Mouse (Mus musculus): Measurements from ENCODE around the gene Anxa4. TPM values are rescaled to one million over a fixed set of nuclear protein-coding genes. Genes with fewer than 3 reads are reported as not detected.

Anxa4 gene
- total and polyA plus RNA-seq, 2 experiments from 2014 or later = 23.7 to 26.1 TPM

- Histone ChIP-seq H3K4me2 (ENCODE audit: low read depth, low read length) (no peak overlapping the region), H3K9ac (replicated peaks; ENCODE audit: low read depth, low read length) (no peak overlapping the region), H3K9me3 (replicated peaks; ENCODE audit: control insufficient read depth, low read length) (no peaks in the 10 kb centered on the region), H3K4me1 (ENCODE audit: control insufficient read depth, insufficient read depth) (no peaks in the 10 kb centered on the region), H3K27me3 (ENCODE audit: control insufficient read depth, insufficient read depth, low read length) (no peaks in the 10 kb centered on the region), H3K4me3 (ENCODE audit: low read depth, low read length) (no peak overlapping the region), H3K27ac (ENCODE audit: low read depth) (no peak overlapping the region), H3K36me3 (replicated peaks; ENCODE audit: control insufficient read depth, insufficient read depth, low read length) (peaks cover 25% of the 10 kb centered on the region)
- DNase-seq (ENCODE audit: low spot score) (no peak), ATAC-seq (ENCODE audit: insufficient read depth, low read depth) (no peak)
- WGBS = 64% methylated on average over 1 of the region's 1 CpGs
- no peak for TF ChIP-seq CTCF (IDR thresholded peaks at IDR 0.05; ENCODE audit: low read depth)
- TF ChIP-seq EP300 (IDR thresholded peaks at IDR 0.05; ENCODE audit: low read depth) = no peak
Measured at GRCm38 (mm10) chr6:86686971-86687370, 106.4 kb downstream of the Anxa4 start.

Other genes starting within 250 kb of the Anxa4 start
- 0.38 and 3.1 TPM in 2 replicates for gene Asprv1, start 165.4 kb downstream of the Anxa4 start, total RNA-seq (2014; rRNA removed; ENCODE audit: low replicate concordance)
- 0.32 and 0.36 TPM in 2 replicates for gene Asprv1, start 165.4 kb downstream of the Anxa4 start, polyA plus RNA-seq (2015; fragmentation: Nextera tagmentation; extraction: Ambion mirVana)
- 5.0 and 7.7 TPM in 2 replicates for gene Mxd1, start 124.4 kb downstream of the Anxa4 start, total RNA-seq (2014; rRNA removed; ENCODE audit: low replicate concordance)
- 3.6 and 4.9 TPM in 2 replicates for gene Mxd1, start 124.4 kb downstream of the Anxa4 start, polyA plus RNA-seq (2015; fragmentation: Nextera tagmentation; extraction: Ambion mirVana)
- gene Snrnp27, start 109.1 kb downstream of the Anxa4 start, total RNA-seq (2014; rRNA removed; ENCODE audit: low replicate concordance) = 10.3 and 16.8 TPM in 2 replicates
- 86.6 and 92.1 TPM in 2 replicates for gene Snrnp27, start 109.1 kb downstream of the Anxa4 start, polyA plus RNA-seq (2015; fragmentation: Nextera tagmentation; extraction: Ambion mirVana)
- gene Gmcl1, start 60.2 kb downstream of the Anxa4 start, total RNA-seq (2014; rRNA removed; ENCODE audit: low replicate concordance) = 5.1 and 12.1 TPM in 2 replicates
- 7.0 and 8.0 TPM in 2 replicates for gene Gmcl1, start 60.2 kb downstream of the Anxa4 start, polyA plus RNA-seq (2015; fragmentation: Nextera tagmentation; extraction: Ambion mirVana)
- 24.9 and 46.7 TPM in 2 replicates for gene Aak1, start 55.9 kb upstream of the Anxa4 start, total RNA-seq (2014; rRNA removed; ENCODE audit: low replicate concordance)
- 9.2 and 10.0 TPM in 2 replicates for gene Aak1, start 55.9 kb upstream of the Anxa4 start, polyA plus RNA-seq (2015; fragmentation: Nextera tagmentation; extraction: Ambion mirVana)
- 195 and 349 TPM in 2 replicates for gene Nfu1, start 215.7 kb upstream of the Anxa4 start, total RNA-seq (2014; rRNA removed; ENCODE audit: low replicate concordance)
- gene Nfu1, start 215.7 kb upstream of the Anxa4 start, polyA plus RNA-seq (2015; fragmentation: Nextera tagmentation; extraction: Ambion mirVana) = 147 and 157 TPM in 2 replicates
- gene Gfpt1, start 249.3 kb upstream of the Anxa4 start, total RNA-seq (2014; rRNA removed; ENCODE audit: low replicate concordance) = 10.0 and 23.3 TPM in 2 replicates
- gene Gfpt1, start 249.3 kb upstream of the Anxa4 start, polyA plus RNA-seq (2015; fragmentation: Nextera tagmentation; extraction: Ambion mirVana) = 5.4 and 6.7 TPM in 2 replicates